Mouse (Mus musculus) lung, postnatal 0 days (tissue): ENCODE results near the gene Fxyd3.

Source experiments
- CTCF ChIP-seq: IDR thresholded peaks from 2 replicates; pipeline ENCODE4 v1.5.1; 2016; ENCODE audit warnings: antibody characterized with exemption, mild to moderate bottlenecking
- EP300 ChIP-seq: IDR thresholded peaks from 2 replicates; pipeline ENCODE4 v1.6.1; 2016; ENCODE audit warnings: antibody characterized with exemption, mild to moderate bottlenecking, control low read depth

DNA sequence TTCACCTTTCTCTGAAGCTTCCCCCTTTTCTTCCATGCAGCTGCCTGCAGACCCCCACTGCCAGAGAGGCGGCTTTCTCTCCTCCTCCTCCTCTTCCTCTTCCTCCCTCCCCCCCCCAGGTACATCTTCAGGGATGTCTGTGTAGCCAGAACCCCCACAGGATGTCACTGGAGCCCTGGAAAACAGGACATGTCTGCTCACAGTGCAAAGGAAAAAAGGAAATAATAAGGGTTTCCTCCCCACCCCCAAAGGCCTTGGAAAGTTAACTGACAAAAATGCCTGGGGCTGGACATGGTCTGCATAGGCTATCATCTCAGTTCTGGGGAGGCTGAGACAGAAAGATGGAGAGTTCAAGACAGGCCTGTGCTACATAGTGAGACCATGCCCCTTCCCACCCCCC, 4.6 kb upstream of the Fxyd3 start:
- no peak for TF ChIP-seq CTCF
- no peak for TF ChIP-seq EP300
